Mouse (Mus musculus) liver, adult 2 months (tissue): Measurements from ENCODE around the gene B4galt4.

Source experiments
- CTCF ChIP-seq: fragments of 200-500 bp; IDR thresholded peaks from 2 replicates; pipeline ENCODE4 v1.5.1; 2011; ENCODE audit warnings: low read depth, low read length, control low read depth
- POLR2A ChIP-seq: fragments of 200-500 bp; IDR thresholded peaks from 2 replicates; pipeline ENCODE4 v1.6.1; 2011; ENCODE audit warnings: low read length, control low read depth; ENCODE audit not compliant: insufficient read depth; ENCODE audit errors: extremely low read depth

DNA sequence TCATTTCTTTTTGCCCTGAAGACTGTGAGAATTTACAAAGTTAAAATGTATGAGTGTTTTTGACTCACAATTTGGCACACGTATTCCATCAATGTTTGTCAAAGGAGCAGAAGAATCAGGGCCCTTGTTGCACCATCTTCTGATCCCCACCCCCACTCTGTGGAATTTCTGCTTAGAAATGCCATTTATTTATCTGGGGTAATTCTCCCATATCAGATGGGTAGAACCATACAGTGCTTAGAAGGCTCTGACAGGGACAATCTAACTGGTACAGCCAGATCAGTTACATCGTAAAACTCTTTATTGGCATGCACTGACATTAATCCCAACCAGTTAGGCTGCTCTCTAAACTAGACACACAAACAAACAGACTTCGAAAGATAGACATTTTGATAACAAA lies 47.9 kb downstream of the B4galt4 start:
- no peak for TF ChIP-seq POLR2A
- no peak for TF ChIP-seq CTCF
